Mouse (Mus musculus) kidney, embryonic 16.5 days (tissue): ENCODE data around the gene Wdr54. TPM values are rescaled to one million over a fixed set of nuclear protein-coding genes. Genes with fewer than 3 reads are reported as not detected.
A peak's percentile ranks its signal among the peaks of the same experiment; 100 is the strongest.

Experiments used
- ATAC-seq: fragments of 200-750 bp; cut with Nextera tagmentation; 2 replicates; pipeline ENCODE4 v1.8.0; 2017; ENCODE audit warnings: moderate TSS enrichment; ENCODE audit not compliant: low FRiP score, low TSS enrichment
- H3K27ac ChIP-seq: fragments of 300-500 bp; sonication (generic); 2 replicates; pipeline ENCODE4 v1.5.1; 2014; ENCODE audit warnings: low read length
- H3K27me3 ChIP-seq: fragments of 300-500 bp; sonication (generic); 2 replicates; pipeline ENCODE4 v1.6.1; 2014; ENCODE audit warnings: low read length, control low read depth, mixed read lengths; ENCODE audit not compliant: insufficient read depth
- H3K36me3 ChIP-seq: fragments of 300-500 bp; sonication (generic); 2 replicates; pipeline ENCODE4 v1.6.1; 2014; ENCODE audit warnings: low read length, control low read depth, mixed read lengths; ENCODE audit not compliant: insufficient read depth
- H3K4me1 ChIP-seq: fragments of 300-500 bp; sonication (generic); 2 replicates; pipeline ENCODE4 v1.6.1; 2014; ENCODE audit warnings: low read length, control low read depth, mixed read lengths; ENCODE audit not compliant: insufficient read depth
- H3K4me2 ChIP-seq: fragments of 300-500 bp; sonication (generic); replicated peaks from 2 replicates; pipeline ENCODE4 v1.6.1; 2014; ENCODE audit warnings: low read depth, low read length
- H3K4me3 ChIP-seq: fragments of 300-500 bp; sonication (generic); 2 replicates; pipeline ENCODE4 v1.5.1; 2014; ENCODE audit warnings: mild to moderate bottlenecking, low read length
- H3K9ac ChIP-seq: fragments of 300-500 bp; sonication (generic); replicated peaks from 2 replicates; pipeline ENCODE4 v1.6.1; 2014; ENCODE audit warnings: low read length
- H3K9me3 ChIP-seq: fragments of 300-500 bp; sonication (generic); 2 replicates; pipeline ENCODE4 v1.6.1; 2016; ENCODE audit warnings: low read length, control low read depth
- WGBS: fragments of 180-500 bp; shearing (Covaris S2); extraction: QIAGEN DNeasy Blood & Tissue Kit; methylation state at CpG from one replicate; pipeline ENCODE4 v1.1.7; 2014; 5-methylcytosine and 5-hydroxymethylcytosine counted together
- polyA plus RNA-seq: library from polyadenylated mRNA; unstranded; fragments of >200 nt; fragmentation: Nextera tagmentation; extraction: Ambion mirVana; gene quantifications from 2 replicates; pipeline ENCODE4 v1.2.1, GENCODE M21; 2015

The Wdr54 gene
- polyA plus RNA-seq, 1 experiment from 2014 or later = 8.0 TPM

GRCm38 (mm10) chr6:83179390-83180117 lies 23.4 kb upstream of the Wdr54 start:
- Histone ChIP-seq H3K4me2 (peak overlapping the region; percentile 55), H3K9me3 (no peaks in the 10 kb centered on the region), H3K36me3 (peaks cover 19% of the 10 kb centered on the region), H3K27ac (no peak overlapping the region), H3K4me1 (peaks cover 13% of the 10 kb centered on the region), H3K9ac (peak overlapping the region; percentile 22; the same call in 1 of the 2 replicates), H3K27me3 (no peaks in the 10 kb centered on the region), H3K4me3 (peak overlapping the region; percentile 26)
- peak; percentile 77 for ATAC-seq
- 21% methylated on average over 12 of the region's 12 CpGs for WGBS

- WGBS = 77% methylated on average over 8 of the region's 8 CpGs
- ATAC-seq = no peak
- no peaks in the 10 kb centered on the region for H3K9me3 ChIP-seq
Observed at GRCm38 (mm10) chr6:83175996-83176395, 19.8 kb upstream of the Wdr54 start.

DNA sequence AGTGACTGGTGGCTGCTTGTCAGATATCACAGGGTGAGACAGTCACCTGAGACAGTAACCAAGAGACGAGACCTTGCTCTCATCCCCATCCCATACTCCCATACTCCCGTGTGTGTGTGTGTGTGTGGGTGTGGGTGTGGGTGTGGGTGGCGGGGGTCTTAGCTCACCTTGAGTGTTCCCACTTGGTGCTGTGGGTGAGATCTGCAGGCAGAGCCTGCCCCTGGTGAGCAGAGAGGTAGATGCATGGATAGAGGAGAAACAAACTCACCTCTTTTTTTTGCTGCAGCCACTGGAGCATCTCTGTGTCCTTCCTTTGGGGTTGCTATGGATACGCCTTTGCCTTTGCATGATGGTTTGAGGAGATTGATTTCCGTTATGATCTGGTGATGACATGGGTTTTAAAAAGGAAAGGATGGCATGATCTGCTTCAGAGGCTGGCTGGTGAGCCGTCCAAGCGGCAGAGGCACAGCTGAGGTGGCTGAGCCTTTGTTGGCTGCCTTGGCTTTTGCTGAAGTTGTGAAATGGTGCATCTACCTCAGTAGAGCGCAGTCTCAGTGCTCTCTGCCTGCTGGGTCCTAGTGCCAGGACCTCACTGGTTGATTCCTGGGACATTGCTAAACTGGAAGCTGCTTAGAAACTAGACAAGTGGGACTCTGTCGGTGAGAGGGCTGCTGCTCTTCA lies 16.2 kb upstream of the Wdr54 start:
- no peak overlapping the region for H3K27ac ChIP-seq
- H3K4me3 ChIP-seq = no peak overlapping the region
- no peaks in the 10 kb centered on the region for H3K9me3 ChIP-seq
- no peaks in the 10 kb centered on the region for H3K27me3 ChIP-seq
- H3K36me3 ChIP-seq = no peaks in the 10 kb centered on the region
- ATAC-seq = no peak
- no peak overlapping the region for H3K4me2 ChIP-seq
- H3K4me1 ChIP-seq = peaks cover 8% of the 10 kb centered on the region; the same call in 1 of the 2 replicates
- 61% methylated on average over 9 of the region's 9 CpGs for WGBS
- H3K9ac ChIP-seq = no peak overlapping the region

More at GRCm38 (mm10) chr6:83175996-83176395, 19.8 kb upstream of the Wdr54 start:
- Histone ChIP-seq H3K36me3 (no peaks in the 10 kb centered on the region), H3K4me1 (peaks cover 13% of the 10 kb centered on the region), H3K4me3 (no peak overlapping the region), H3K27ac (no peak overlapping the region), H3K9ac (no peak overlapping the region), H3K4me2 (no peak overlapping the region), H3K27me3 (no peaks in the 10 kb centered on the region)

DNA sequence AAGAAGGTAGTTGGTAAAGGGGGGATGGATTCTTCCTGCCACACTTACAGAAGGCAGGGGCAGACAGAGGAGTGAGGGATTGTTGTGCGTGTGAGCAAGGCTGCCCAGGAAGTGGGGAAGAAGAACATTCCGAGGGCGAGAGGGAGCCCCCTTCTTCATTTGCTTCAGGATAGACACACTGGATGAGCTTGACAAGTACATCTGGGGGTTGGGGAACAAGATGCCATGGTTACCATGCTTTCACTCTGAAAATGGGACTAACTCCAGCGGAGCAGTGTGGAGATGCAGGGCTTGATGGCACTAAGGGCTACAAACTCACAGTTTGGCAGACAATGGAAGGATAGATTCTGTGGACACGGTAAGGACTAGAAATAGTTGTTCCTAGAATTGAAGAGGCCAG lies 14.9 kb upstream of the Wdr54 start:
- ATAC-seq = no peak
- 75% methylated on average over 5 of the region's 5 CpGs for whole genome bisulfite sequencing
- Histone ChIP-seq H3K4me1 (peaks cover 17% of the 10 kb centered on the region), H3K4me3 (no peak overlapping the region), H3K36me3 (no peaks in the 10 kb centered on the region), H3K4me2 (no peak overlapping the region), H3K27ac (no peak overlapping the region), H3K9ac (no peak overlapping the region), H3K27me3 (no peaks in the 10 kb centered on the region), H3K9me3 (no peaks in the 10 kb centered on the region)

- 34% methylated on average over 5 of the region's 5 CpGs for WGBS
- no peaks in the 10 kb centered on the region for H3K9me3 ChIP-seq
- no peaks in the 10 kb centered on the region for H3K36me3 ChIP-seq
- peaks cover 20% of the 10 kb centered on the region for H3K4me1 ChIP-seq
- no peak for ATAC-seq
- H3K4me3 ChIP-seq = no peak overlapping the region
- H3K27ac ChIP-seq = no peak overlapping the region
- H3K4me2 ChIP-seq = no peak overlapping the region
- no peaks in the 10 kb centered on the region for H3K27me3 ChIP-seq
- no peak overlapping the region for H3K9ac ChIP-seq
Observed at GRCm38 (mm10) chr6:83169872-83170271, 13.7 kb upstream of the Wdr54 start.

DNA sequence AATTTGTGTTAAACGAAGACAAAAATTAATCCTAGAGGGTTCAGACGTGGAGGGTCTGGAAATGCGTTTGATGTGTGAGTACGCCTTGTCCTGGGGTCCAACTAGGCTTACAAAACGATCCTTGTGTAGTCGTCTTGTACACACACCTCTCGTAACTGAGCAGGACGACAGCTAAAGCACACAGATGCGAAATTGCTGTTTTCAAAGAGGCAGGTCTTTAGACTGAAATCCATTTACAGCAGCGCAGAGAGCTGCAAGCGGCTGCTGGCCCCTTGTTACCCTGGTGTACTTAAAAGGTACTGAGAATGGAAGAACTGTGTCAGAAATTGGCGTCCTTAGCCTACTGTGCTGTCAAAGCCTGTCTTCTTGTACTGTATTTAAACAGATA lies 10.0 kb upstream of the Wdr54 start:
- peak overlapping the region; percentile 93 for H3K9ac ChIP-seq
- no peak; the same call in 1 of the 2 replicates for ATAC-seq
- H3K27ac ChIP-seq = peak overlapping the region; percentile 84
- peaks cover 37% of the 10 kb centered on the region for H3K4me1 ChIP-seq
- H3K4me2 ChIP-seq = peak overlapping the region; percentile 80
- WGBS = 0% methylated on average over 12 of the region's 12 CpGs
- no peaks in the 10 kb centered on the region for H3K9me3 ChIP-seq
- peaks cover 14% of the 10 kb centered on the region for H3K27me3 ChIP-seq
- no peaks in the 10 kb centered on the region for H3K36me3 ChIP-seq
- peak overlapping the region; percentile 89 for H3K4me3 ChIP-seq

- H3K9ac ChIP-seq = peak within 1 kb of the TSS; percentile 93
- H3K4me1 ChIP-seq = peaks cover 37% of the 10 kb centered on the region
- H3K4me3 ChIP-seq = peak within 1 kb of the TSS; percentile 89
- H3K9me3 ChIP-seq = no peaks in the 10 kb centered on the region
- peaks cover 19% of the 10 kb centered on the region for H3K27me3 ChIP-seq
- no peaks in the 10 kb centered on the region for H3K36me3 ChIP-seq
- peak within 1 kb of the TSS; percentile 84 for H3K27ac ChIP-seq
- peak within 1 kb of the TSS; percentile 80 for H3K4me2 ChIP-seq
- peak; percentile 82 for ATAC-seq
- under 1% methylated on average over 49 of the region's 58 CpGs for WGBS
Observed at GRCm38 (mm10) chr6:83165607-83166242, 9.5 kb upstream of the Wdr54 start, which contains the start of gene Dctn1. Dctn1 (plus strand) TSS chr6:83165920.

DNA sequence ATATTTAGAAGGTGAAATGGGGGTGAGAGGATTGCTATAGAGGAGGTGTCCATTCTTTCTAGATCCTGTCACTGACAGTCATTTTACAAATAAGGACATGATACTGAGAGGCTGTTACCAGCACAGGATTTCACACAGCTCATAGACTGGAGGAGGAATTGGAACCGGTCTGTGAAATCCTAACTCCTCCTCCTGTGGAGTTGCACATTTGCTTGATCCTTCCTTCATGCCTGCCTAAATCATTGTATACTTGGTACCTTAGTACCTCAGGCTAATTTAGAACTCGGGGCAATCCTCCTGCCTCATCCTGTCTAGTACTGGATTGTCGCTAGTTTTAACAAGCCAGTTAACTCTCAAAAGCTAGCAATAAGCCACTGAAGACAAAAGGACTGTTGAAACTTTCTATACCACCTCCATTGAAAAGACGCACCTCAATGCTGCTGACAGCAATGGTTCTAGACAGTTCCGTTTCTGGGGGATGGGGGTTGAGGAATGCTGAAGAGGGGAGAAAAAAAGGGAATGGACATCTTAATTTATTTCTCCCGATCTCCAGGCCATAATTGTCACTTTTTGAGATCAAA lies 8.9 kb upstream of the Wdr54 start:
- Histone ChIP-seq H3K36me3 (no peaks in the 10 kb centered on the region), H3K4me1 (peaks cover 36% of the 10 kb centered on the region), H3K27ac (peak overlapping the region; percentile 64), H3K27me3 (peaks cover 24% of the 10 kb centered on the region), H3K9me3 (no peaks in the 10 kb centered on the region), H3K4me2 (peak overlapping the region; percentile 80), H3K4me3 (peak overlapping the region; percentile 89), H3K9ac (peak overlapping the region; percentile 93)
- ATAC-seq = no peak; the same call in 1 of the 2 replicates
- WGBS = 4% methylated on average over 6 of the region's 6 CpGs

DNA sequence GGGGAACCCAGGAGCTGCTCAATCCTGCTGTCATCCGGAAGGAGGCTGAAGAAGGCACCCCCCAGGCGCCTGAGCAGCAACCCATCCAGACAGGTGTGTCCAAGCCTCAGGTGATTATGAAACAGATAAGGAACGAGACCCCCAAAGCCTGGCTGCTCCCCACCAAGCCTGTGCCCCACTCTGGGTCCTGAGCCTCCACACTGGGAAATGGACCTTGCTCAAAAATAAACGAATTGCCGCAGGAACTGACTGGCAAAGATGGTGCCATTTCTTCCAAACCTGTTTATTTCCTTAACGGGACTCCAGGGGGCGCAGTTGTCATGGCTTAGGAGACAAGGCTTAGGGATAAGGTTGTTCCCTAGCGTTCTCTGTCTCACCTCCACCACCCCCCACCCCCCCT lies 6.5 kb upstream of the Wdr54 start:
- no peak for ATAC-seq
- H3K27ac ChIP-seq = no peak overlapping the region
- under 1% methylated on average over 8 of the region's 8 CpGs for WGBS
- H3K27me3 ChIP-seq = peaks cover 24% of the 10 kb centered on the region
- H3K36me3 ChIP-seq = no peaks in the 10 kb centered on the region
- H3K9ac ChIP-seq = peak overlapping the region; percentile 53
- H3K4me2 ChIP-seq = peak overlapping the region; percentile 85
- no peaks in the 10 kb centered on the region for H3K9me3 ChIP-seq
- H3K4me1 ChIP-seq = peaks cover 30% of the 10 kb centered on the region
- peak overlapping the region; percentile 48 for H3K4me3 ChIP-seq
